ENCODE assay signal across 11 mouse cellular contexts in the genomic region with DNA sequence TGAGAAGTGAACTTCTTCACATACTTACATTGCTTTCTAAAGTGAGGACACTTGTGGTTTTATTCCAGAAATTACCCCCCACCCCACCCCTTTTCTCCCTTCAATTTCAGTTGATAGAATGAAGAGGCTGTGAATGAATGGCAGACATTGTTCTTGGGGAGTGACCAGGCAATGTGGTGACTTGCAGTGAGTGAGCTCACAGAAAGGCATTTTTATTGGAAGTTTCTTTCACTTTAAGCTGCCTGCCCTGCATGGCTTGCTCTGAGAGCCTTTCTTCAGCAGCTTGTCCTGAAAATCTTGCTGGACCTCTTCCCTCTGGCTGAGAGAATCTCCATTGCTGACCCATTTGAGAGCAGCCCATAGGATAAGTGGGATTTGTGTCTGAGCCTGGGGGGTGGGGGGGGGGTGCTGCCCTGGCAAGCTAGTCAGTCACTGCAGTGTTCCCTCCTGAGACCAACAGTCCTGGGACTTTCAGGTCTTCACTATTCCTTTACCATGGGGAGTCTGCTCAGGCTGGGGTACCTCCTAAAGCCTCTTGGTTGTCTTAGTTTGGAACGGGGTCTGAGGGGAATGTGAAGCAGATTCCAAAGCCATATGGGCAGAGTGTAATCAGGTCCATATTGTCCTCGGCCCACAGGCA.
DNase-seq lines count a peak whose midpoint lies in the region; ATAC-seq lines count a peak whose summit lies in the region.
"Had no signal": no experiment of that assay in that cellular context is flagged by ENCODE, and none has a peak within 500 bp of the region (broad histone marks: within the 10 kb centered on the region; RNA-seq: fewer than 3 reads in every experiment).

No protein-coding gene starts in this region.

- H3K9ac ChIP-seq in forebrain, embryonic 12.5 days = no peak overlapping the region
- no peak overlapping the region for H3K9ac ChIP-seq in forebrain, embryonic 16.5 days (replicated peaks; ENCODE audit: low read depth, low read length)
- no peak overlapping the region for H3K9ac ChIP-seq in midbrain, embryonic 11.5 days (ENCODE audit: low read length)
- H3K9ac ChIP-seq in hindbrain, embryonic 13.5 days = no peak overlapping the region
- H3K9ac ChIP-seq in stomach, embryonic 15.5 days = no peak overlapping the region
- H3K9ac ChIP-seq: liver, embryonic 13.5 days had no signal

- no peak for DNase-seq in midbrain, embryonic 10.5 days (ENCODE audit: low spot score)
- no peak for DNase-seq in midbrain, embryonic 11.5 days (ENCODE audit: low spot score, missing footprints)
- no peak for DNase-seq in urinary bladder, adult 2 months (ENCODE audit: low spot score)
- no peak for DNase-seq in gastrocnemius, postnatal 4 days (ENCODE audit: low spot score in 2 of 2)
- DNase-seq: cerebellum, adult 11 months; kidney, postnatal 36 days; liver, embryonic 13.5 days had no signal

- H3K36me3 ChIP-seq in forebrain, embryonic 12.5 days (replicated peaks) = no peaks in the 10 kb centered on the region
- no peaks in the 10 kb centered on the region for H3K36me3 ChIP-seq in forebrain, embryonic 16.5 days (ENCODE audit: control insufficient read depth, insufficient read depth)
- H3K36me3 ChIP-seq in midbrain, embryonic 10.5 days = no peaks in the 10 kb centered on the region
- no peaks in the 10 kb centered on the region for H3K36me3 ChIP-seq in midbrain, embryonic 11.5 days (ENCODE audit: control insufficient read depth, insufficient read depth, low read length)
- H3K36me3 ChIP-seq in hindbrain, embryonic 13.5 days = no peaks in the 10 kb centered on the region
- H3K36me3 ChIP-seq in stomach, embryonic 15.5 days = no peaks in the 10 kb centered on the region
- H3K36me3 ChIP-seq: liver, embryonic 13.5 days had no signal

- H3K4me3 ChIP-seq in forebrain, embryonic 12.5 days (replicated peaks) = no peak overlapping the region
- H3K4me3 ChIP-seq in forebrain, embryonic 16.5 days (replicated peaks; ENCODE audit: low read length) = no peak overlapping the region
- H3K4me3 ChIP-seq in midbrain, embryonic 10.5 days = no peak overlapping the region
- H3K4me3 ChIP-seq in midbrain, embryonic 11.5 days (ENCODE audit: low read depth, low read length) = no peak overlapping the region
- H3K4me3 ChIP-seq in hindbrain, embryonic 13.5 days = no peak overlapping the region
- H3K4me3 ChIP-seq in stomach, embryonic 15.5 days (replicated peaks) = no peak overlapping the region
- H3K4me3 ChIP-seq: liver, embryonic 13.5 days had no signal

- peaks cover 27% of the 10 kb centered on the region for H3K4me1 ChIP-seq in forebrain, embryonic 12.5 days
- peaks cover 19% of the 10 kb centered on the region for H3K4me1 ChIP-seq in forebrain, embryonic 16.5 days (replicated peaks; ENCODE audit: control insufficient read depth, insufficient read depth, low read length)
- H3K4me1 ChIP-seq in midbrain, embryonic 10.5 days = peaks cover 28% of the 10 kb centered on the region
- H3K4me1 ChIP-seq in midbrain, embryonic 11.5 days (ENCODE audit: control insufficient read depth, insufficient read depth, low read length) = peaks cover 4% of the 10 kb centered on the region
- peaks cover 46% of the 10 kb centered on the region for H3K4me1 ChIP-seq in hindbrain, embryonic 13.5 days (replicated peaks)
- H3K4me1 ChIP-seq in stomach, embryonic 15.5 days = peaks cover 26% of the 10 kb centered on the region
- H3K4me1 ChIP-seq: liver, embryonic 13.5 days had no signal

- peak; percentile 13; the same call in 1 of the 2 replicates for ATAC-seq in forebrain, embryonic 12.5 days (ENCODE audit: low FRiP score)
- no peak for ATAC-seq in forebrain, embryonic 16.5 days
- ATAC-seq in midbrain, embryonic 11.5 days (ENCODE audit: low FRiP score) = no peak
- ATAC-seq in hindbrain, embryonic 13.5 days (ENCODE audit: low FRiP score) = no peak
- no peak for ATAC-seq in stomach, embryonic 15.5 days (ENCODE audit: insufficient read depth, low FRiP score, low read depth)

- 61% methylated on average over 2 of the region's 2 CpGs for WGBS in forebrain, embryonic 12.5 days
- 68% methylated on average over 2 of the region's 2 CpGs for WGBS in forebrain, embryonic 16.5 days
- WGBS in midbrain, embryonic 10.5 days = 69% methylated on average over 2 of the region's 2 CpGs
- 73% methylated on average over 2 of the region's 2 CpGs for WGBS in midbrain, embryonic 11.5 days
- 69% methylated on average over 2 of the region's 2 CpGs for WGBS in hindbrain, embryonic 13.5 days
- WGBS in stomach, embryonic 15.5 days = 55% methylated on average over 2 of the region's 2 CpGs

- H3K9me3 ChIP-seq in forebrain, embryonic 12.5 days = no peaks in the 10 kb centered on the region
- H3K9me3 ChIP-seq in forebrain, embryonic 16.5 days (ENCODE audit: control insufficient read depth, low read length) = no peaks in the 10 kb centered on the region
- no peaks in the 10 kb centered on the region for H3K9me3 ChIP-seq in midbrain, embryonic 10.5 days (replicated peaks)
- no peaks in the 10 kb centered on the region for H3K9me3 ChIP-seq in midbrain, embryonic 11.5 days (ENCODE audit: control insufficient read depth, low read length)
- H3K9me3 ChIP-seq in hindbrain, embryonic 13.5 days = no peaks in the 10 kb centered on the region
- no peaks in the 10 kb centered on the region for H3K9me3 ChIP-seq in stomach, embryonic 15.5 days
- H3K9me3 ChIP-seq: liver, embryonic 13.5 days had no signal

- peak overlapping the region; percentile 5; the same call in 1 of the 2 replicates for H3K27ac ChIP-seq in forebrain, embryonic 12.5 days
- no peak overlapping the region for H3K27ac ChIP-seq in forebrain, embryonic 16.5 days (ENCODE audit: low read length)
- peak overlapping the region; percentile 57; the same call in 1 of the 2 replicates for H3K27ac ChIP-seq in midbrain, embryonic 10.5 days (replicated peaks)
- no peak overlapping the region for H3K27ac ChIP-seq in midbrain, embryonic 11.5 days (ENCODE audit: low read depth, low read length)
- peak overlapping the region; percentile 66 for H3K27ac ChIP-seq in hindbrain, embryonic 13.5 days
- H3K27ac ChIP-seq in stomach, embryonic 15.5 days = peak overlapping the region; percentile 57; the same call in 1 of the 2 replicates
- H3K27ac ChIP-seq: liver, embryonic 13.5 days had no signal

- no peak overlapping the region for H3K4me2 ChIP-seq in forebrain, embryonic 12.5 days
- no peak overlapping the region for H3K4me2 ChIP-seq in forebrain, embryonic 16.5 days (ENCODE audit: low read length)
- no peak overlapping the region for H3K4me2 ChIP-seq in midbrain, embryonic 11.5 days
- no peak overlapping the region for H3K4me2 ChIP-seq in hindbrain, embryonic 13.5 days
- H3K4me2 ChIP-seq in stomach, embryonic 15.5 days = no peak overlapping the region
- H3K4me2 ChIP-seq: liver, embryonic 13.5 days had no signal

- no peaks in the 10 kb centered on the region for H3K27me3 ChIP-seq in forebrain, embryonic 12.5 days
- H3K27me3 ChIP-seq in forebrain, embryonic 16.5 days (replicated peaks; ENCODE audit: control insufficient read depth, insufficient read depth, low read length) = no peaks in the 10 kb centered on the region
- H3K27me3 ChIP-seq in midbrain, embryonic 10.5 days (ENCODE audit: low read depth, poor library complexity, severe bottlenecking) = no peaks in the 10 kb centered on the region
- H3K27me3 ChIP-seq in midbrain, embryonic 11.5 days (ENCODE audit: control insufficient read depth, insufficient read depth, low read length) = no peaks in the 10 kb centered on the region
- H3K27me3 ChIP-seq in hindbrain, embryonic 13.5 days = no peaks in the 10 kb centered on the region
- H3K27me3 ChIP-seq in stomach, embryonic 15.5 days (replicated peaks) = no peaks in the 10 kb centered on the region
- H3K27me3 ChIP-seq: liver, embryonic 13.5 days had no signal

Comparison
In these comparisons a context has a peak if more than half of its experiments do, and no peak if none do; other contexts are left out.
1. H3K27ac ChIP-seq: peak in forebrain, embryonic 12.5 days (single experiment), midbrain, embryonic 10.5 days (single experiment), hindbrain, embryonic 13.5 days (single experiment) and stomach, embryonic 15.5 days (single experiment); none in forebrain, embryonic 16.5 days (single experiment) and midbrain, embryonic 11.5 days (single experiment).